Mouse (Mus musculus): ENCODE measurements around the gene Pabpn1l.
"Not testable (repeated sequence)": the region's sequence is repeated elsewhere in the genome, so short reads cannot be mapped to it uniquely, and the experiment has no call there.

Gene Pabpn1l

DNA sequence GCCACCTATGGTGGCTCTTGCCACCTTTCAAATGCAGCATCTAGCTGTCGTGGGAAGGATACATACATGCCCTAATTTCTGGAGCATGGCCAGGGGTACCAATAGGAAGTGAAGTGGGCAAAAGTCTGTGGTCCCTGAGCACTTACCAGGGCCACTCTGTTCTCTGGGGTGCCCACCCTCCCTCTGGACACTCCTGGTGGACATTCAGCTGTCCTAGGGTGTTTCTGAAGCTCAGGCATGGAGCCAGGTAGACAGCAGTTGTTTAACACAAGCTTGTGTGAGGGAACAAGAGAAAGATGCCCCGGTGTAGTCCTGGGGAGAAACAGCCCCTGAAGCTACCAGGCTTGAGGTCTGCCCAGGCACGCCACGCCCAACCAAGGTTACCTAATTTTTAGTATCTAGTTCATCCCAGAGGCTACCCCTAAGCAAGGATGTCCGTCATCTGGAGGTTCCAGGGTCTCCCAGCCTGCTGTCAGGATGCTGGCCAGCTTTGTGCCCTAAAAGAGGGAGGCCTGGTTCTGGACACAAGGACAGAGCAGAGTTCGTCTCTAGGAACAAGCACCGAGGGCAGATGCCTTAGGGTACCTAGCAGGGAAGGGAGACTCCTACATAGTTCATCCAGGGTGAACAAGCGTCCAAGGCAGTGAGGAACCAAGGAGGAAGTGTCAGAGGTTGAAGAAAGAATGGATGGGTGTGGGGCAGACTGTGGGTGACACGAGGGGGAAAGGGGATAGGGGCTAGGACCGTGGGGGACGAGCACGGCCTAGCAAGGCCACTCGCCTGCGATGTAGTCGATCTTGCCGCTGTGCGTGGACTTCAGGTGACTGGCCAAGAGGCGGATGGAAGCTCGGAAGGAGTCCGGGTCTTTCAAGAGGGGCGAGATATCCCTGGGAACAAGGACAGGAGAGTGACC is 46.5 kb downstream of the Pabpn1l start:
- peak; percentile 25 for DNase-seq (ENCODE audit: inconsistent ontology term)

GRCm38 (mm10) chr8:122575286-122575685 is 47.3 kb downstream of the Pabpn1l start:
- DNase-seq (ENCODE audit: inconsistent ontology term), result no peak

GRCm38 (mm10) chr8:122574667-122575251 is 47.8 kb downstream of the Pabpn1l start:
- no peak for DNase-seq (ENCODE audit: inconsistent ontology term)

DNA sequence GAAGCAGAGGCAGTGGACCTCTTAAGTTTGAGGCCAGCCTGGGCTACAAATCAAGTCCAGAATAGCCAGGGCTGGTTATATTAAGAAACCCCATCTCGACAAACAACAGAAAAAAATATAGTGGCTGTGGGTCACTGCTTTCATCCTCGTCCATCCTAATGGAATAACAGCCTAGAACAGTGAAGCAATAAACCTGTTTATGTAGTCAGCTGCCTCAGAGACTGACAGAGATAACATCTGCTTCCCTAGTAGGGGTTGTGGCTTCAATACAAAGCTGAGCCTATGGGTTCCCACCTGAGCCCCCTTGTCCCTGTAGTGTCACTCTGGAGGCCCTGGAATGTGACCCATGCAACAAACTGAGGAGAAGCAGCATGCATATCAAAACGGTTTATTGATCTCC is 48.3 kb downstream of the Pabpn1l start:
- DNase-seq (ENCODE audit: inconsistent ontology term), result no peak

GRCm38 (mm10) chr8:122573577-122573976 is 49.0 kb downstream of the Pabpn1l start:
- no peak for DNase-seq (ENCODE audit: inconsistent ontology term)

DNA sequence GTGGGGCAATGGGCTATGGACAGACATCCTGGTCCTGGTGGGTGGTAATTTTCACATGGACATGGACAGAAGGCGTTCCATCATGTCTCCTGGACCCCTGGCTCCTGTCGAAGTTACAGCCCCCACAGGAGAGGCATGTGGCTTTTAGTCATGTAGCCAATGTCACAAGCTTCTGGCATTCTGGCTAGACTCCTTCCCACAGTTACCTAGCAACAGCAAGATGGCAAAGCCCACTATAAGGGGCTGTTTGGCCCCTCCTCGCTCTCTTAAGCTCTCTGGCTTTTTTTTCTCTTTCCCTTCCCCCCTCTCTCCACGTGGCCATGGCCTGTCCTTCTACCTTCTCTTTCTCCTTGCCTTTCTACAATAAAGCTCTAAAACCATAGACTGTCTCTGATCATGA is 49.4 kb downstream of the Pabpn1l start:
- DNase-seq (ENCODE audit: inconsistent ontology term), result not testable (repeated sequence)

DNA sequence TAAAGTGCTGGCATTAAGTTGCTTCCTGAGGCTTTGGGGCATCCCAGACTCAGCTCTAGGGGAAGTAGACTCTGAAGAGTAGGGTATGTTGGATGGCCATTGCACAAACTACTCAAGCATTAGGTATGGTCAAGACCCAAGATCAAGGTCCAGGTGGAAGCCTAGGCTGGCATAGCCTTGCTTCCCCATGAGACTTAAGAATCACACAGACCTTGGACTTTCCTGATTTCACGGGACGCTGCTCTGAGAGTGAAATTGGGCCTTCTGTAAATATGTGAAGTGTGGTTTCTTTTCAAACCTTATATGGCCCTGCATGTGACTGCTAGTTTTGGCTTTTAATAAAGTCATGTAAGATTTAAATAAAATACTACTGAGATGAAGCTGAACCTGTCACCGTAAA is 49.8 kb downstream of the Pabpn1l start:
- no peak for DNase-seq (ENCODE audit: inconsistent ontology term)

GRCm38 (mm10) chr8:122571750-122572267 is 50.7 kb downstream of the Pabpn1l start:
- no peak for DNase-seq (ENCODE audit: inconsistent ontology term)

DNA sequence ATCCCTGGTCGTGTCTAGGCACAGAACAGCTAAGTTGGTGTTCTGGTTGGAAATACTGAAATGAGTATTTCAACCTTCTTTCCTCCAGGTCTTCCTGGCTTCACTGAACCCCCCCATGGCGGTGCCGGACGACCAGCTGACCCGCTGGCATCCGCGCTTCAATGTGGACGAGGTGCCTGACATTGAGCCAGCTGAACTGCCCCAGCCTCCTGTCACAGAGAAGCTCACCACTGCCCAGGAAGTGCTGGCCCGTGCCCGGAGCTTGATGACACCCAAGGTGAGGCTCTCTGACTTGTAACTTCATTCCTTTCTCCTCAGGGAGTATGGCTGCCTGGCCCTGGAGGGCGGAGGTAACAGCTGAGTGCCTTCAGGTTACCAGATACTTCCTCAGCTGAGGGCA is 51.4 kb downstream of the Pabpn1l start:
- DNase-seq (ENCODE audit: inconsistent ontology term), result no peak

DNA sequence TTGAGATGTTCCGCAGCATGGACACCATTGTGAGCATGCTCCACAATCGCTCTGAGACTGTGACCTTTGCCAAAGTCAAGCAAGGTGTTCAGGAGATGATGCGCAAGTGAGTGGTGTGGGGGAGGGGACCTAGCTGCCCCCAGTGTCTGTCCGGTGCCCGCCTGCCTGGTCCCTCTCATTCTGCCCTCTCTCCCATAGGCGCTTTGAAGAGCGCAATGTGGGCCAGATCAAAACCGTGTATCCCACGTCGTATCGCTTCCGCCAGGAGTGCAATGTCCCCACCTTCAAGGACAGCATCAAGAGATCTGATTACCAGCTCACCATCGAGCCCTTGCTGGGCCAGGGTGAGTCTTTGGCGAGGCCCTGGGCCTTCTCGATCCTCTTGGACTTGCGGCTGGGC is 52.5 kb downstream of the Pabpn1l start:
- no peak for DNase-seq (ENCODE audit: inconsistent ontology term)

Data from Muller cell, postnatal 12 days (primary cell).